Mouse (Mus musculus) heart, embryonic 12.5 days (tissue): ENCODE measurements at regions not wholly inside any gene's neighbourhood (a gene's known extent, or its start where the extent isn't known, plus 50 kb on each side); places are given as distances from the start of the nearest gene placed in this dataset.
A peak's percentile ranks its signal among the peaks of the same experiment; 100 is the strongest.

ENCODE experiments used
- ATAC-seq: fragments of 200-750 bp; cut with Nextera tagmentation; 2 replicates; pipeline ENCODE4 v1.8.0; 2017; ENCODE audit warnings: moderate TSS enrichment, moderate library complexity; ENCODE audit not compliant: insufficient number of reproducible peaks, low FRiP score
- H3K27ac ChIP-seq: fragments of 300-500 bp; sonication (generic); 2 replicates; pipeline ENCODE4 v1.5.1; 2016; ENCODE audit warnings: mild to moderate bottlenecking, moderate library complexity; ENCODE audit not compliant: poor library complexity, severe bottlenecking
- H3K27me3 ChIP-seq: fragments of 300-500 bp; sonication (generic); replicated peaks from 2 replicates; pipeline ENCODE4 v1.6.1; 2016; ENCODE audit warnings: mild to moderate bottlenecking, moderate library complexity
- H3K36me3 ChIP-seq: fragments of 300-500 bp; sonication (generic); 2 replicates; pipeline ENCODE4 v1.6.1; 2016; ENCODE audit warnings: mild to moderate bottlenecking, moderate library complexity
- H3K4me1 ChIP-seq: fragments of 300-500 bp; sonication (generic); replicated peaks from 2 replicates; pipeline ENCODE4 v1.6.1; 2016; ENCODE audit warnings: mild to moderate bottlenecking
- H3K4me2 ChIP-seq: fragments of 300-500 bp; sonication (generic); 2 replicates; pipeline ENCODE4 v1.6.1; 2016; ENCODE audit warnings: mild to moderate bottlenecking, moderate library complexity
- H3K4me3 ChIP-seq: fragments of 300-500 bp; sonication (generic); 2 replicates; pipeline ENCODE4 v1.5.1; 2016; ENCODE audit warnings: mild to moderate bottlenecking
- H3K9ac ChIP-seq: fragments of 300-500 bp; sonication (generic); 2 replicates; pipeline ENCODE4 v1.6.1; 2016; ENCODE audit warnings: mild to moderate bottlenecking, moderate library complexity
- H3K9me3 ChIP-seq: fragments of 300-500 bp; sonication (generic); replicated peaks from 2 replicates; pipeline ENCODE4 v1.6.1; 2016; ENCODE audit warnings: mild to moderate bottlenecking, moderate library complexity
- WGBS: fragments of 180-500 bp; shearing (Covaris S2); methylation state at CpG from one replicate; pipeline ENCODE4 v1.1.7; 2016; 5-methylcytosine and 5-hydroxymethylcytosine counted together

DNA sequence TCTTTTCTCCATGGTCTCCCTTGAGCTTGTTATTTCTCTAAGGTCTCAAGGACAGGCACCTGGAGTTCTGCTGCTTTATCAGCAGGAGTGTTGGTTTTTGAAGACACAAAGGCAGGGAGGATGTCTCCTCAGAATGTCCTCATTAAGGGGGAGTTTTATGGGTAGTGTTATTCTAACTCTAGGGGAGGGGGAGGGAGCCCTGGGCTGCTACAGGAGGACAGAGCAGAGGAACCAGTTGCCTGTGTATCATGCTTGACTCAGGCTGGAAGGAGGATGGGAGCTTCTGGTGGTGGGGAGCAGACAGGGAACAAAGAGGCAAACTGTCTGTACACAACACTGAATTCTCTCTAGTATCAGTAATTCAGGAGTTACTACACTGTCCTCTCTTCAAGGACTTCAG is 171.9 kb upstream of the Cntnap5a start:
- H3K9me3 ChIP-seq = no peaks in the 10 kb centered on the region
- no peak overlapping the region for H3K9ac ChIP-seq
- no peak overlapping the region for H3K4me2 ChIP-seq
- H3K27ac ChIP-seq = no peak overlapping the region
- H3K27me3 ChIP-seq = no peaks in the 10 kb centered on the region
- H3K4me1 ChIP-seq = 0 out of 2 replicates have a peak, but pooled peaks cover 4% of the 10 kb centered on the region
- no peaks in the 10 kb centered on the region for H3K36me3 ChIP-seq
- no peak overlapping the region for H3K4me3 ChIP-seq
- ATAC-seq = no peak

DNA sequence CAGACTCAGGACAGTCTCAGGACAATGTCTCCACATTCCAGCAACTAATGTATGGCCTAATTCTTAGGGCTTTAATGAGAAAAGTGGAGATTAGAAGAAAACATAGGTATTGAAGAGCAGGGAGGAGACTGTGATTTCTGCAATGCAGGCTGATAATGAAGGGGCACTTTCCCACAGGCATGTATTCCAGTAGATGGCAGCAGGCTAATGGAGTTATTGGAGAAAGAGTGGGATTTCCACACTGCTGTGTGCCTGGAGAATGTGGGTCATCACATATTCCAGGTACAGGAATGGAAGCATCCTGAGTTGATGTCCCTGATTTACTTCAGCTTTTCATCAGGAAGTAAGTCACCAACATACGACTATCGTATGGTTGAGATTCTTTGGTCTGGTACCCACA is 150.8 kb upstream of the Cntnap5a start:
- Histone ChIP-seq H3K4me1 (no peaks in the 10 kb centered on the region), H3K4me3 (no peak overlapping the region), H3K27ac (no peak overlapping the region), H3K36me3 (no peaks in the 10 kb centered on the region), H3K4me2 (no peak overlapping the region), H3K9me3 (no peaks in the 10 kb centered on the region), H3K9ac (no peak overlapping the region), H3K27me3 (no peaks in the 10 kb centered on the region)
- no peak for ATAC-seq
- 73% methylated on average over 2 of the region's 2 CpGs for WGBS

GRCm38 (mm10) chr1:115545994-115546393 is 138.6 kb upstream of the Cntnap5a start:
- H3K9ac ChIP-seq = no peak overlapping the region
- WGBS = 34% methylated on average over 1 of the region's 1 CpGs
- H3K4me3 ChIP-seq = no peak overlapping the region
- H3K4me1 ChIP-seq = no peaks in the 10 kb centered on the region
- H3K36me3 ChIP-seq = no peaks in the 10 kb centered on the region
- peak; percentile 75 for ATAC-seq
- H3K9me3 ChIP-seq = no peaks in the 10 kb centered on the region
- H3K27me3 ChIP-seq = no peaks in the 10 kb centered on the region
- no peak overlapping the region for H3K4me2 ChIP-seq
- H3K27ac ChIP-seq = no peak overlapping the region
